Mouse (Mus musculus) kidney, adult 8-10 months (tissue): ENCODE measurements around the gene Cwc25.
A peak's percentile ranks its signal among the peaks of the same experiment; 100 is the strongest.
"Not testable (repeated sequence)": the region's sequence is repeated elsewhere in the genome, so short reads cannot be mapped to it uniquely, and the experiment has no call there.

Source experiments
- DNase-seq, 2 experiments: peaks; one replicate each; pipeline ENCODE4 v3.0.0; 2022

The Cwc25 gene

DNA sequence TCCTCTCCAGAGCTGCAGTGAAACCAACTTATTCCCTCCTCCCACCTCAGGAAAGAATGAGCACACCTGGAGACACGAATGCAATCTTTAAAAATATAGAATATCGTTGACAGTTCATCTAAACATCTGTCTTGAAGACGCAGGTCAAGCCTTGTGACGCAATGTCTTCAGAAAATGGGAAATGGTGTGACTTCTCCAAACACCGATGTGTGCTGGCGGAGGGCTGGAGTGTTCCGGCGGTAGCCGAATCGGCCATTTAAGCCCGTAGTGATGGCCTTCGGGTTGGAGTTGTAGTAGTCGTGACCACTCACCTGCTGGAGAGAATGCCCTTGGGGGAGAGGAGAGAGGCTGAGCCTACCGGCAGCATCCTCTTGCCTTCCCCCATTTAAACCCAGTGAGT is 5.1 kb upstream of the Cwc25 start:
- no peak for DNase-seq

GRCm38 (mm10) chr11:97769704-97770103 is 3.3 kb upstream of the Cwc25 start:
- DNase-seq = no peak

DNA sequence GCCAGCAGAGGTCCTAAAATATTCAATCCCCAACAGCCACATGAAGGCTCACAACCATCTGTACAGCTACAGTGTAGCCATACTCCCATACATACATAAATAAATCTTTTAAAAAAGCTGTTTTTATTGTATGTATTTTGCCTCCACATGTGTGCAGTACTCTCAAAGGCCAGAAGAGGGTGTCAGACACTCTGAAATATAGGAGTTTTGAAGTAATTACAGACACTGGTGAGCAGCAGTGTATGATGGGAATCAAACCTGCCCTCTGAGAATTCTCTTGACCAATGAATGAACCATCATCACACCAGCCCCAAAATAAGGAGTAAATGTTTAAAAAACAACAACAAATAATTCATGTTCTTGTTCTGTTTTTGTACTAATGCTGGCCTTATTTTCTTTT is 4.7 kb downstream of the Cwc25 start:
- no peak for DNase-seq

DNA sequence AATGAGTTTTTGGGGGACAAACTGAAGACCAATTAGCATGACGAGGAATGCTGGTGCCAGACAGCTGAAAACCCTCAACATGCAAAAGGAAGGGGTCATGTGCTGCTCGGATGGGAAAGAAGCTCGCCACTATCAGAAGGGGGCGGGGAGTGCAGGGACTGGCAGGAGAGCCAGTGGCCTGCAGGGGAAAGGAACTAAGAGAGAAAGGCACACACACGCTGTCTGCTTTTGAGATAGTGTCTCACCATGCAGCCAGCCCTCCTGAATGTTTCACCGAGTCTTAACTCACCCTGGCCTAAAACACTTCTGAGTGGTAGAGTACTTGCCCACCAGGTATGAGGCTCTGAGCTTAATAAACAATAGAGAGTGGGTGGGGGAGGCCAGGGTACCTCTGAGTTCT is 7.4 kb downstream of the Cwc25 start:
- DNase-seq = no peak

GRCm38 (mm10) chr11:97758125-97758524 is 8.2 kb downstream of the Cwc25 start:
- no peak for DNase-seq

- DNase-seq = no peak
Observed at GRCm38 (mm10) chr11:97753277-97753676, 13.1 kb downstream of the Cwc25 start.

DNA sequence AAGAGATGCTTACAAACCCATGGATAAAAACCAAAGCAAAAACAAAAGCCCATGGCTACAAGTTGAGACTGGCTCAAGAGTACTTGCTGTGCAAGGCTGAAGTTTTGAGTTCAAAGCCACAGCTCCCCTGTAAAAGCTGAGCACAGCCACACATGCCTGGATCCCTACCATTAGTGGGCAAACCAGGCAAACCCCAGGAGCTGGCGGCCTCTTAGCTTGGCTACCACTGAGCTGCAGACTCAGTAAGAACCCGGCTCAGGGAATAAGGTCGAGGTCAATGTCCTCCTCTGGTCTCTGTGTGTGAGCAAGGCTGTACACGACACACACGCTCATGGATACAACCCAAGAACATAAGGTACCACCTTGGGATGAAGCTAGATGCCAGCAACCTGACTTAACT is 17.9 kb downstream of the Cwc25 start:
- no peak for DNase-seq

- DNase-seq = no peak
Observed at GRCm38 (mm10) chr11:97747773-97748172, 18.6 kb downstream of the Cwc25 start.

DNA sequence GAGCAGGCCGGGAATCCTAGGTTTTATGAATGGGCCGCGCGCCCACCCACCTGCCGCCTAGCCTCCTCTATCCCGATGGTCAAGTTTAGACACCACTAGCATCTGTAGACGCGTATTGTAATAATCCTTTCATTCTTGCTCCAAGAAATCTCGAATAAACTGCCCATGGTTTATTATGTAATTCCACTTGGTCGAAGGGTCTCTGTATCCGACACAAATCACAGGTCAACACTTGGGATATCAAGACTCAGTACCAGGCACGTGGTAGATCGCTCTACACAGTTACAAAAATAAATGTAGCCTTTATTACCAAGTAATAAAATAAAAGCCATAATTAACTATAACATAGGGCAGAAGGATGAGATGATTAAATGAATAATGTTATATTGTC is 21.0 kb downstream of the Cwc25 start:
- no peak for DNase-seq

DNA sequence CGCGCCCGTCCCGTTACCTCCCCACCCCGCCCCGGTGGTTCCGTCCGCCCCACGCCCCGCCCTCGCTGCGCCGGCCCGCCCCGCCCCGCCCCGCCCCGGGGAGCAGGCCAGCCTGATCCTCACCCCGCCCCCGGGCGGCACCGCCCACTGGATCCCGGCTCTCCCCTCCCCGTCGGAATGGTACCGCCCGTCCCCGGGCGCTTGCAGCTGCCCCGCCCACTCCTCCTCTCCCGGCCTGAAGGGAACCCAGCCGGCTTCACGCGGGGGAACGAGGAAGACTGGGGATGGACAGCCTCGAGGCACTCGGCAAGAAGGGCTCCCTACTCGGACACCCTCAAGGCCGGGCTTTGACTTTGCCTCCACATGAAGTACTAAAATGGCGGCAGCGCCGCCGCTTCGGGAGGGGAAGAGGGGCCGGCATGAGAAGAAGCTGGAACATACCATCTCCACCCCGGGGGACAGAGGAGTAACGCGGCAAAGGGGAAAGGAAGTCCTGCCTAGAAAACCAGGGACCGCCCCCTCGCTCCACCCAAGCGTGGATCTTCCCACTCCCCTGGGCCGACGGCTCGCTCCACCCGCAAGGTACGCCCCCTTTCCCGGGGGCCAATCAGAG is 21.5 kb downstream of the Cwc25 start:
- DNase-seq = peak; percentile 99

GRCm38 (mm10) chr11:97744063-97744717 is 22.2 kb downstream of the Cwc25 start, which contains the start of gene Pip4k2b:
Gene Pip4k2b, minus strand, starts transcription at chr11:97744704.
- DNase-seq = no peak

GRCm38 (mm10) chr11:97743423-97743822 is 22.9 kb downstream of the Cwc25 start:
- no peak for DNase-seq

GRCm38 (mm10) chr11:97742591-97742990 is 23.8 kb downstream of the Cwc25 start:
- DNase-seq = no peak

DNA sequence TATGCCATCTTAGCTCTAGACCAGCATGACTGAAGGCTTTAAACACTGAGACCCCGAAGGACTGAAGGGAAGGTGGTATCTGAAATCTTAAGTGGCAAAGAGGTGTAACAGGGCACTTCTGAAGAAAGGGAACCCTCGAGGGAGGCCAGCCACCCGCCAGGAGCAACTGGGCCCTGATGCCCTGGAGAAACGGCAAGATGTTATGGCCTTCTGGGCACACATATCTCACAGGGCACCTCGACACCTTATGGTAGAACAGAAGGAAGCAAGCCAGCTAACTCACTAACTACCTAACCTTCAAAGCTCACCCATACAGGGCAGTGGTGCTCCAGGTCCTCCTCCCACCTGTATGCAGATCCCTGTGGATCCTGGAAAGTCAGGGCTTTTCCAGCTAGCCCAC is 24.2 kb downstream of the Cwc25 start:
- DNase-seq = no peak

DNA sequence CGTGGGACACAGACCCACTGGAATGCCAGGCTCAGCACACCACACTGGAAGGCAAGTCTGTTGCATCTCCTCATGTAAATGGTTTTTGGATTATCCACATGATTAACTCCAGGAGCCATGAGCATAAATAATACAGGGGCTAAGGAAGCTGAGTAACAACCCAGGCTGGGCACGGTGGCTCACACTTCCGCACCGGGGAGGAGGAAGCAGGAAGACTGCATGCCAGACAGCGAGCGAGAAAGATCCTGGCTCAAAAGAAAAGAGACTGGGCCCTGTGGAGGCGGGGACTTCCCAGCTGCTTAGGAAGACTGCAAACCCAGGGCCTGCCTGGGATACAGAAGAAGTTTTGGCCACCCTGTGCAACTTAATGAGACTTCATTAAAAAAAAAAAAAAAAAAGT is 26.2 kb downstream of the Cwc25 start:
- peak; percentile 41 to 48 for DNase-seq

DNA sequence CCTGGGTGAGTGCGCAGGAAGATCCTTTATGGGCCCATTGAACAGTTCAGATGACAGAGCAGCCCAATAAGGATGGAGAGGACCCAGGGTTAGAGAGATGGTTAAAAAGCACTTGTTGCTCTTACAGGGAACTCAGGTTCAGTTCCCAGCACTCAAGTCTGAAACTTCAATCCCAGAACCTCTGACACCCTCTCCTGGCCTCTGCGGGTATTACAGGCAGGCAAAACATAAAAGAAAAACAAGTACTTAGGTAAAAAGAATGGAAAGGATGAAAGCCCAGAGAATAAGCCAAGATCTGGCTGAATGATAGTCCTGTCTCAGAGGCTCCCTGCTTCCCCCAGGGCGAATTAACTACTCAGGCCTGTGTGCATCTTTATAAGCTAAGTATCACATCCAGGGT is 27.2 kb downstream of the Cwc25 start:
- DNase-seq = no peak

DNA sequence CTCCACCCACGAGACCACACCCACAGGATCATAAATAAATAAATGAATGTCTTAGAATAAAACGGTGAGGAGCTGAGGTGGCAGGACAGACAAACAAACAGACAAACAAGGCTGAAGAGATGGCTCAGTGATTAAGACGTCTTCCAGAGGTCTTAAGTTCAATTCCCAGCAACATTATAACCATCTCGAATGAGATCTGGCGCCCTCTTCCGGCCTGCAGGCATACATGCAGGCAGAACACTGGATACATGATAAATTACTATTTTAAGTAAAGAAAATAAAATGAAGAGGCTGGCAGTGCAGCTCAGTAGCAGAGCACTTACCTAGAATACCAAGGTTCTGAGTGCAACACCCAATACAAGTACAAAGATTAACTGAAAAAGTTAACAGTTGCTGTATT is 27.7 kb downstream of the Cwc25 start:
- DNase-seq = no peak

DNA sequence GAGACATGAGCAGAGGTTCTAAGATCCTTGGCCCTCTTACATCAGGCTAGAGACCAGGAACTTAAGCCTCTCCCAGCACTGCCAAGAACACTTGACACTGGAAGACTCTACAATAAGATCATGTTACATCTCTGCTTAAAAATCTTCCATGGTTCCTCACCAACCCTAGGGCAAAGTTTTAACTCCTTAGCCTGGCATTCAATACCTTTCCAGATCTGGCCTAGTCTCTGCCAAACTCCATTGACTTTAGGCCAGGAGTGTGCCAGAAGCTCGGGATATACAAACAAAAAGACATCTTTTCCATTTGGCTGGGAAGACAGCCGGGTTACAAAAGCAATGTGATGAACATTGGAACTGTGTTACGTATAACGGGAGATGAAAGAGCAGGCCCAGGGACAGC is 28.8 kb downstream of the Cwc25 start:
- no peak for DNase-seq

- no peak for DNase-seq
Observed at GRCm38 (mm10) chr11:97736645-97737044, 29.7 kb downstream of the Cwc25 start.

GRCm38 (mm10) chr11:97734810-97735209 is 31.5 kb downstream of the Cwc25 start:
- DNase-seq = not testable (repeated sequence)

DNA sequence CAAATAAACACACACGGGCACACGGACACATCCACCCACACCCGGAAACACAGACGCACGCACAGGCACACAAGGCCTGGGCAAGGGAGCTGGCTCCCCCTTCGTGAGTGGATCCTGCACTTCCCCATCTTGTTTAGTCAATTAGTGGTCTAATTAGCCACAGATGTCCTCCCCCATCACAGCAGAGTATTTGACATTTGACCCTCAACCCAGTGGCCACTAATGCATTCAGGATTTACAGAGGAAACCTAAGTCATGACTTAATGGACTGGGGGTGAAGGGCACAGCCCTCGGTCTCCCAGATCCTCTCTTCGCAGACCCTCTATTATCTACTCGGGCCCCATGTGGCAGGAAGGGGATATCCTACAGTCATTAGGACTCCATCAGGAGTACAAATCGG is 32.7 kb downstream of the Cwc25 start:
- no peak for DNase-seq

GRCm38 (mm10) chr11:97728730-97729129 is 37.6 kb downstream of the Cwc25 start:
- DNase-seq = no peak

- no peak for DNase-seq
Observed at GRCm38 (mm10) chr11:97728311-97728710, 38.0 kb downstream of the Cwc25 start.

GRCm38 (mm10) chr11:97723709-97724108 is 42.6 kb downstream of the Cwc25 start:
- DNase-seq = no peak

DNA sequence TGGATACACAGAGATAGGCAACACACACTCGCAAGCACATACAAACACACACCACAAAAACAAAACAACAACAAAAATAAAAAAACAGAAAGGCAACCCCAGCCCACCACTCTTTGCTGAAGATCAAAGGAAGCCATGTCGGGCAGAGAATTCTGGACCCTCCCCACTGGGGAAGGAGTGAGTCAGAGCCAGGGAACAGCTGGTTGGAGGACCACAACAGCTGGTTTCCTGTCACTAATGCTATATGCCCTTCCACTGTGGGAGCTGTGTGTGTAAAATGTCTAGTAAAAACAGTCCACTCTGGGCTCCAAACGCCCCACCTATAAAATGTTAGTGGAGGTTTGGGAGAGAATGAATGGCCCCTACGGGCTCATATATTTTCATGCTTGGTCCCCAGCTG is 45.0 kb downstream of the Cwc25 start:
- DNase-seq = no peak
